ENCODE assay signal across 8 mouse cellular contexts in the genomic region with DNA sequence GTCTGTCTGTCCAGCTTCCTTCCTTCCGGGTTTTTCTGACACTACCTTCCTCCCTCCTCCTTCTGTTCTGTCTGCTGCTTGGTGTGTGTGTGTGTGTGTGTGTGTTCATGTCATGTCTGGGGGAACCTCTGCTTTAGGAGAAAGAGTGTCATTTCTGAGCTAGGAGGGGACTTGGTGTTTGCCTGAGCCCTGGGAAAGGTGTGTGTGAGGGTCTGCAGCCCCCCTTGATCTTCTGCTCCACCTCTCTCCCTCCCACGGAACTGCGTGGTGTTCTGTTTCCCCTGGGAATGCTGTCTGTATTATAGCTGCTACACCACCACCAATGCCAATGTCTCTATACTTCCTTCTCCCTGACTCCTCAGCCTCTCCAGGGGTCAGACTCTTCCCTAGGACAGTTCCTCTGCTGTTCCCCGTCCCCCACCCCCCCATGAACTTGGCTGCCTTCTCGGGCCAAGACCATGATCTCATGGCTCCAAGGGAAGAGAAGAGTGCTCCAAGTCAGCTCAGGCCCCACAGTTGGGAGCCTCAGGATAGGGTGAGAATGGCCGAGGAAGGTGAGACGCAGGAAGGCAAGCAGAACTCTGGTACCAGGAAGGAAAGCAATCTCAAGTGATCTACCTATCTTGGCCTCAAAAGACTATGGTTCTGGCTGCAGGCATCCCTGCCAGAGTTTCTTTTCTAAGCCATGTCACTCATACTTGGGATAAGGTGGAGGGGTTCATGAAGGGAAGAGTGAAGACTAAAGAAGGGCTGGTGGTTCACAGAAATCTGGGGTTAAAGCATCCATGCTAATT. TPM values are rescaled to one million over a fixed set of nuclear protein-coding genes. Genes with fewer than 3 reads are reported as not detected.
DNase-seq lines count a peak whose midpoint lies in the region; ATAC-seq and TF ChIP-seq lines count a peak whose summit lies in the region.

No protein-coding gene starts in this region.

- H3K4me2 ChIP-seq in intestine, postnatal 0 days (replicated peaks; ENCODE audit: low read depth) = peak overlapping the region; percentile 84
- H3K4me2 ChIP-seq in midbrain, embryonic 15.5 days = peak overlapping the region; percentile 93

- peak; percentile 51 for DNase-seq in cerebellum, adult 9-10 months
- DNase-seq in cerebellum, adult 11 months = no peak
- DNase-seq in 3134 (ENCODE audit: extremely low read depth, insufficient read length, low spot score) = peak; percentile 28
- no peak for DNase-seq in forebrain, embryonic 10.5 days (ENCODE audit: extremely low spot score, low spot score)
- DNase-seq in ovary, postnatal 14 days (ENCODE audit: low spot score) = no peak
- DNase-seq in urinary bladder, postnatal 25 days (ENCODE audit: low spot score) = no peak

- peaks cover 81% of the 10 kb centered on the region for H3K4me1 ChIP-seq in forebrain, embryonic 10.5 days
- peaks cover 15% of the 10 kb centered on the region for H3K4me1 ChIP-seq in intestine, postnatal 0 days (replicated peaks; ENCODE audit: control insufficient read depth, insufficient read depth, low read length)
- peaks cover 79% of the 10 kb centered on the region for H3K4me1 ChIP-seq in midbrain, embryonic 15.5 days

- no peak for ATAC-seq in intestine, postnatal 0 days
- no peak for ATAC-seq in midbrain, embryonic 15.5 days (replicated peaks)

- 50% methylated on average over 7 of the region's 7 CpGs for WGBS in forebrain, embryonic 10.5 days
- 18% methylated on average over 7 of the region's 7 CpGs for WGBS in intestine, postnatal 0 days
- 24% methylated on average over 7 of the region's 7 CpGs for WGBS in midbrain, embryonic 15.5 days

- H3K4me3 ChIP-seq in forebrain, embryonic 10.5 days = peak overlapping the region; percentile 98
- H3K4me3 ChIP-seq in intestine, postnatal 0 days (ENCODE audit: low read depth, low read length) = peak overlapping the region; percentile 98
- H3K4me3 ChIP-seq in midbrain, embryonic 15.5 days = peak overlapping the region; percentile 84

- peak overlapping the region; percentile 96 for H3K27ac ChIP-seq in forebrain, embryonic 10.5 days
- peak overlapping the region; percentile 73 for H3K27ac ChIP-seq in intestine, postnatal 0 days (ENCODE audit: low read depth, low read length)
- H3K27ac ChIP-seq in midbrain, embryonic 15.5 days = 0 out of 2 replicates have a peak overlapping the region, but pooled peaks have one; percentile 98

- H3K9ac ChIP-seq in intestine, postnatal 0 days (ENCODE audit: low read depth, low read length) = peak overlapping the region; percentile 81; the same call in 1 of the 2 replicates
- peak overlapping the region; percentile 97 for H3K9ac ChIP-seq in midbrain, embryonic 15.5 days

- no peak for TF ChIP-seq CTCF in intestine, postnatal 0 days (IDR thresholded peaks at IDR 0.05; ENCODE audit: low read depth)

- H3K27me3 ChIP-seq in forebrain, embryonic 10.5 days (ENCODE audit: poor library complexity, severe bottlenecking) = peaks cover 12% of the 10 kb centered on the region
- no peaks in the 10 kb centered on the region for H3K27me3 ChIP-seq in intestine, postnatal 0 days (replicated peaks; ENCODE audit: control insufficient read depth, insufficient read depth, low read length)
- no peaks in the 10 kb centered on the region for H3K27me3 ChIP-seq in midbrain, embryonic 15.5 days (replicated peaks)

- no peaks in the 10 kb centered on the region for H3K9me3 ChIP-seq in forebrain, embryonic 10.5 days
- H3K9me3 ChIP-seq in intestine, postnatal 0 days (ENCODE audit: control insufficient read depth) = no peaks in the 10 kb centered on the region
- H3K9me3 ChIP-seq in midbrain, embryonic 15.5 days = no peaks in the 10 kb centered on the region

- peaks cover 8% of the 10 kb centered on the region for H3K36me3 ChIP-seq in forebrain, embryonic 10.5 days (replicated peaks)
- no peaks in the 10 kb centered on the region for H3K36me3 ChIP-seq in intestine, postnatal 0 days (ENCODE audit: control insufficient read depth, insufficient read depth)
- H3K36me3 ChIP-seq in midbrain, embryonic 15.5 days (replicated peaks) = no peaks in the 10 kb centered on the region

RNA-seq across cellular contexts. Expression of a gene that starts 1.9 kb away (rescaled TPM):
- polyA plus RNA-seq in forebrain, embryonic 10.5 days (2016; fragmentation: Nextera tagmentation; extraction: Ambion mirVana) = 3.9 and 5.0 TPM in 2 replicates
- 4.8 and 4.9 TPM in 2 replicates for polyA plus RNA-seq in intestine, postnatal 0 days (2015; fragmentation: Nextera tagmentation; extraction: Ambion mirVana)
- polyA plus RNA-seq in midbrain, embryonic 15.5 days (2015; fragmentation: Nextera tagmentation; extraction: Ambion mirVana) = 12.5 and 13.0 TPM in 2 replicates

RNA-seq across cellular contexts. Expression of a gene that starts 29.7 kb away (rescaled TPM):
- not detected in 2 replicates for polyA plus RNA-seq in forebrain, embryonic 10.5 days (2016; fragmentation: Nextera tagmentation; extraction: Ambion mirVana)
- not detected in 2 replicates for polyA plus RNA-seq in intestine, postnatal 0 days (2015; fragmentation: Nextera tagmentation; extraction: Ambion mirVana)
- not detected in 2 replicates for polyA plus RNA-seq in midbrain, embryonic 15.5 days (2015; fragmentation: Nextera tagmentation; extraction: Ambion mirVana)

RNA-seq across cellular contexts. Expression of a gene that starts 43.6 kb away (rescaled TPM):
- not detected in 2 replicates for polyA plus RNA-seq in forebrain, embryonic 10.5 days (2016; fragmentation: Nextera tagmentation; extraction: Ambion mirVana)
- polyA plus RNA-seq in intestine, postnatal 0 days (2015; fragmentation: Nextera tagmentation; extraction: Ambion mirVana) = not detected in 2 replicates
- polyA plus RNA-seq in midbrain, embryonic 15.5 days (2015; fragmentation: Nextera tagmentation; extraction: Ambion mirVana) = not detected in 2 replicates

Comparison
In these comparisons a context has a peak if more than half of its experiments do, and no peak if none do; other contexts are left out.
1. DNase-seq: peak in cerebellum, adult 9-10 months (single experiment) and 3134 (single experiment); none in cerebellum, adult 11 months (single experiment), forebrain, embryonic 10.5 days (single experiment), ovary, postnatal 14 days (single experiment) and urinary bladder, postnatal 25 days (single experiment).
2. Peak in every context shown above with its lines, with median percentiles within 50 percentile points of each other: H3K27ac ChIP-seq and H3K4me3 ChIP-seq.